23 mouse cellular contexts compared by ENCODE assay signal in genomic region chr1:55213936-55214335, GRCm38 (mm10). TPM values are rescaled to one million over a fixed set of nuclear protein-coding genes. Genes with fewer than 3 reads are reported as not detected.
A peak's percentile ranks its signal among the peaks of the same experiment; 100 is the strongest.
DNase-seq lines count a peak whose midpoint lies in the region; ATAC-seq and TF ChIP-seq lines count a peak whose summit lies in the region.
"Had no signal": no experiment of that assay in that cellular context is flagged by ENCODE, and none has a peak within 500 bp of the region (broad histone marks: within the 10 kb centered on the region; RNA-seq: fewer than 3 reads in every experiment).

No protein-coding gene starts in this region.

- no peak overlapping the region for H3K27ac ChIP-seq in lung, embryonic 16.5 days (ENCODE audit: low read length)
- H3K27ac ChIP-seq in intestine, embryonic 16.5 days (ENCODE audit: low read length), result no peak overlapping the region
- H3K27ac ChIP-seq in small intestine, adult 2 months (ENCODE audit: insufficient read depth, low read depth, low read length), result no peak overlapping the region
- H3K27ac ChIP-seq: embryonic facial prominence, embryonic 13.5 days; embryonic facial prominence, embryonic 15.5 days; forebrain, embryonic 10.5 days; forebrain, embryonic 13.5 days; forebrain, embryonic 15.5 days had no signal

- peaks cover 17% of the 10 kb centered on the region for H3K4me1 ChIP-seq in lung, embryonic 16.5 days (replicated peaks; ENCODE audit: control insufficient read depth, insufficient read depth, low read length)
- peaks cover 3% of the 10 kb centered on the region; the same call in 1 of the 2 replicates for H3K4me1 ChIP-seq in lung, adult 2 months (ENCODE audit: control insufficient read depth, insufficient read depth, low read length)
- H3K4me1 ChIP-seq in intestine, embryonic 16.5 days (ENCODE audit: control insufficient read depth, insufficient read depth, low read length), result peaks cover 4% of the 10 kb centered on the region; the same call in 1 of the 2 replicates
- peaks cover 17% of the 10 kb centered on the region; the same call in 1 of the 2 replicates for H3K4me1 ChIP-seq in small intestine, adult 2 months (ENCODE audit: control insufficient read depth, insufficient read depth, insufficient read length, low read length)

- 0 out of 2 replicates have a peak overlapping the region, but pooled peaks have one; percentile 10 for H3K4me2 ChIP-seq in lung, embryonic 16.5 days (ENCODE audit: low read depth, low read length)
- H3K4me2 ChIP-seq in intestine, embryonic 16.5 days (ENCODE audit: low read depth, low read length), result no peak overlapping the region; the same call in 1 of the 2 replicates
- H3K4me2 ChIP-seq: embryonic facial prominence, embryonic 13.5 days; embryonic facial prominence, embryonic 15.5 days; forebrain, embryonic 13.5 days; forebrain, embryonic 15.5 days had no signal

- no peak overlapping the region for H3K4me3 ChIP-seq in lung, embryonic 16.5 days (ENCODE audit: low read length)
- no peak overlapping the region for H3K4me3 ChIP-seq in lung, adult 2 months (replicated peaks; ENCODE audit: extremely low read depth, low read depth, low read length)
- no peak overlapping the region for H3K4me3 ChIP-seq in intestine, embryonic 16.5 days (ENCODE audit: low read length)
- H3K4me3 ChIP-seq in small intestine, adult 2 months (ENCODE audit: low read depth, low read length), result peak overlapping the region; percentile 32; the same call in 1 of the 2 replicates
- H3K4me3 ChIP-seq: embryonic facial prominence, embryonic 13.5 days; embryonic facial prominence, embryonic 15.5 days; erythroblast, embryonic 14.5 days; forebrain, embryonic 10.5 days; forebrain, embryonic 13.5 days; forebrain, embryonic 15.5 days had no signal

- 64% methylated on average over 6 of the region's 6 CpGs for WGBS in lung, embryonic 16.5 days
- WGBS in lung, adult 2 months, result 70% methylated on average over 6 of the region's 6 CpGs
- 75% methylated on average over 6 of the region's 6 CpGs for WGBS in intestine, embryonic 16.5 days
- WGBS in small intestine, adult 2 months, result 32% methylated on average over 6 of the region's 6 CpGs

- H3K36me3 ChIP-seq in lung, embryonic 16.5 days (ENCODE audit: control insufficient read depth, insufficient read depth, low read length), result no peaks in the 10 kb centered on the region
- H3K36me3 ChIP-seq in intestine, embryonic 16.5 days (ENCODE audit: control insufficient read depth, insufficient read depth, low read length), result no peaks in the 10 kb centered on the region
- H3K36me3 ChIP-seq in small intestine, adult 2 months (ENCODE audit: control insufficient read depth, insufficient read depth, low read length), result no peaks in the 10 kb centered on the region
- H3K36me3 ChIP-seq: forebrain, embryonic 10.5 days; forebrain, embryonic 15.5 days had no signal

- no peaks in the 10 kb centered on the region for H3K27me3 ChIP-seq in lung, embryonic 16.5 days (ENCODE audit: control insufficient read depth, insufficient read depth, low read depth, low read length)
- no peaks in the 10 kb centered on the region for H3K27me3 ChIP-seq in intestine, embryonic 16.5 days (replicated peaks; ENCODE audit: control insufficient read depth, insufficient read depth, low read length)
- H3K27me3 ChIP-seq in small intestine, adult 2 months (ENCODE audit: control insufficient read depth, insufficient read depth, low read length), result no peaks in the 10 kb centered on the region
- H3K27me3 ChIP-seq: embryonic facial prominence, embryonic 13.5 days; embryonic facial prominence, embryonic 15.5 days; forebrain, embryonic 13.5 days; forebrain, embryonic 15.5 days had no signal

- no peak for TF ChIP-seq POLR2A in lung, adult 2 months (IDR thresholded peaks at IDR 0.05; ENCODE audit: borderline replicate concordance, extremely low read depth, low read depth, low read length)
- no peak for TF ChIP-seq POLR2A in small intestine, adult 2 months (IDR thresholded peaks at IDR 0.05; ENCODE audit: low read depth, low read length)

- DNase-seq in lung, adult 2 months, result no peak
- no peak for DNase-seq in kidney, adult 18-20 months
- no peak for DNase-seq in gastrocnemius, adult 18-20 months (ENCODE audit: low spot score)
- DNase-seq: adrenal gland, adult 2 months; adrenal gland, postnatal 10 days; adrenal gland, postnatal 25 days; cerebellum, adult 11 months; cerebellum, adult 18-20 months; cerebellum, adult 8-10 months; cerebellum, adult 9-11 months; cerebellum, postnatal 14 days; cerebellum, postnatal 36 days; embryo, embryonic 11 days had no signal

- no peaks in the 10 kb centered on the region for H3K9me3 ChIP-seq in lung, embryonic 16.5 days (ENCODE audit: control insufficient read depth, low read length)
- H3K9me3 ChIP-seq in intestine, embryonic 16.5 days (ENCODE audit: control insufficient read depth, low read length), result no peaks in the 10 kb centered on the region
- H3K9me3 ChIP-seq: embryonic facial prominence, embryonic 13.5 days; embryonic facial prominence, embryonic 15.5 days; forebrain, embryonic 10.5 days; forebrain, embryonic 13.5 days; forebrain, embryonic 15.5 days had no signal

- H3K9ac ChIP-seq in lung, embryonic 16.5 days (ENCODE audit: low read length), result no peak overlapping the region
- no peak overlapping the region for H3K9ac ChIP-seq in intestine, embryonic 16.5 days (ENCODE audit: low read depth, low read length)
- H3K9ac ChIP-seq: embryonic facial prominence, embryonic 13.5 days; embryonic facial prominence, embryonic 15.5 days; forebrain, embryonic 13.5 days; forebrain, embryonic 15.5 days had no signal

- no peak for ATAC-seq in lung, embryonic 16.5 days (ENCODE audit: low read depth)
- peak; percentile 61; the same call in 1 of the 2 replicates for ATAC-seq in intestine, embryonic 16.5 days
- ATAC-seq: forebrain, embryonic 13.5 days; forebrain, embryonic 15.5 days had no signal

- no peak for TF ChIP-seq CTCF in lung, adult 2 months (IDR thresholded peaks at IDR 0.05; ENCODE audit: insufficient read depth, low read length)
- no peak for TF ChIP-seq CTCF in small intestine, adult 2 months (IDR thresholded peaks at IDR 0.05; ENCODE audit: extremely low read depth, insufficient read length, insufficient replicate concordance, low read depth, low read length)

RNA-seq across cellular contexts. Expression of gene Rftn2, which starts 12.6 kb away (rescaled TPM):
- polyA plus RNA-seq in lung, embryonic 16.5 days (2015; fragmentation: Nextera tagmentation; extraction: Ambion mirVana), result 14.1 and 14.6 TPM in 2 replicates
- polyA plus RNA-seq in lung, adult 2 months (2012; rRNA removed), result 6.1 and 10.9 TPM in 2 replicates
- polyA plus RNA-seq in intestine, embryonic 16.5 days (2015; fragmentation: Nextera tagmentation; extraction: Ambion mirVana), result 7.0 and 7.1 TPM in 2 replicates
- 0.53 and 0.85 TPM in 2 replicates for polyA plus RNA-seq in small intestine, adult 2 months (2012; rRNA removed)
- total RNA-seq in gastrocnemius, adult 18-20 months (2021), result 1 to 10 TPM; 2.4 to 3.3 TPM
- total RNA-seq: MEL had no signal
- polyA plus RNA-seq: erythroblast, embryonic 14.5 days had no signal

RNA-seq across cellular contexts. Expression of gene Mars2, which starts 23.0 kb away (rescaled TPM):
- polyA plus RNA-seq in lung, embryonic 16.5 days (2015; fragmentation: Nextera tagmentation; extraction: Ambion mirVana), result 2.4 TPM in 2 replicates
- polyA plus RNA-seq in lung, adult 2 months (2012; rRNA removed), result 1.4 and 1.5 TPM in 2 replicates
- 5.2 and 5.4 TPM in 2 replicates for polyA plus RNA-seq in intestine, embryonic 16.5 days (2015; fragmentation: Nextera tagmentation; extraction: Ambion mirVana)
- polyA plus RNA-seq in small intestine, adult 2 months (2012; rRNA removed), result 1.4 and 1.7 TPM in 2 replicates
- 1 to 10 TPM; 2.5 TPM for total RNA-seq in gastrocnemius, adult 18-20 months (2021)
